Mouse (Mus musculus) kidney, postnatal 25 days (tissue): Measurements from ENCODE around the gene Fut2.
A peak's percentile ranks its signal among the peaks of the same experiment; 100 is the strongest.
"Not testable (repeated sequence)": the region's sequence is repeated elsewhere in the genome, so short reads cannot be mapped to it uniquely, and the experiment has no call there.

ENCODE experiments used
- DNase-seq, 2 experiments: peaks; one replicate each; pipeline ENCODE4 v3.0.0; 2021; ENCODE audit warnings: mixed read lengths in 2 of 2

Gene Fut2

GRCm38 (mm10) chr7:45677627-45678295 lies 11.6 kb upstream of the Fut2 start:
- DNase-seq: no peak

DNA sequence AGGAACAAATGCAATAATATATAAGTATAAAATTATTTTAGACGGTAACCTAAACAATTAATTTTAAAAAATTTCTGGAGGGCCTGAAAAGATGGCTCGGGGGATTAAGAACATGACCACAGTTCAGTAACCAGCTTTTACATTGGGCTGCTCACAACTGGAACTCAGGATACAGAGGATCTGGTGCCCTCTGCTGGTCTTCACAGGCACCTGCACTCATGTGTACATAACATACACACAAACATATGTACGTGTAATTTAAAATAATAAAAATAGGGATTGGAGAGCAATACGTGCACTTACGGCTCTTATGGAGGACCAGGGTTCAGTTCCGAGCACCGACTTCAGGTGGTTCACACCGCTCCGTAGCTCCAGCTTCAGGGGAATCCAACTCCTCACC lies 2.7 kb upstream of the Fut2 start:
- DNase-seq: no peak

DNA sequence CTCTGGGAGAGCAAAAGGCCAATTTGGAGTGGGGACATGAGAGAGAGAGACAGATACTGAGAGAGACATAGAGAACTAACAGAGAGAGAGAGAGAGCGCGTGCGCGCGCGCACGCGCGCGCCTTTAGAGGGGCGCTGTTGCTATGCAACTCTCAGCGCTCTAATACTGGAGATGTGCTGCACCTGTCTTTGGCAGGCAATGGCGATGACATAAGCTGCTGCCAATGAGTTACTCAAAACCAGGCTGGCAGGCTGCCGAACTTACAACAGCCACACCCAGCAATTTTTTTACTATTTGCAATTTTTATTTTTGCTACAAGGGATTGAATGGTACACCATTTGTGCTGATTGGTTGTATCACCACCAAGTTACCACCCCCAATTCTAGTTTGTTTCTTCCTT lies 1.6 kb upstream of the Fut2 start:
- no peak for DNase-seq

GRCm38 (mm10) chr7:45665303-45666138 lies 673 bp downstream of the Fut2 start:
- DNase-seq: no peak

GRCm38 (mm10) chr7:45661702-45662101 lies 4.5 kb downstream of the Fut2 start:
- not testable (repeated sequence) for DNase-seq

DNA sequence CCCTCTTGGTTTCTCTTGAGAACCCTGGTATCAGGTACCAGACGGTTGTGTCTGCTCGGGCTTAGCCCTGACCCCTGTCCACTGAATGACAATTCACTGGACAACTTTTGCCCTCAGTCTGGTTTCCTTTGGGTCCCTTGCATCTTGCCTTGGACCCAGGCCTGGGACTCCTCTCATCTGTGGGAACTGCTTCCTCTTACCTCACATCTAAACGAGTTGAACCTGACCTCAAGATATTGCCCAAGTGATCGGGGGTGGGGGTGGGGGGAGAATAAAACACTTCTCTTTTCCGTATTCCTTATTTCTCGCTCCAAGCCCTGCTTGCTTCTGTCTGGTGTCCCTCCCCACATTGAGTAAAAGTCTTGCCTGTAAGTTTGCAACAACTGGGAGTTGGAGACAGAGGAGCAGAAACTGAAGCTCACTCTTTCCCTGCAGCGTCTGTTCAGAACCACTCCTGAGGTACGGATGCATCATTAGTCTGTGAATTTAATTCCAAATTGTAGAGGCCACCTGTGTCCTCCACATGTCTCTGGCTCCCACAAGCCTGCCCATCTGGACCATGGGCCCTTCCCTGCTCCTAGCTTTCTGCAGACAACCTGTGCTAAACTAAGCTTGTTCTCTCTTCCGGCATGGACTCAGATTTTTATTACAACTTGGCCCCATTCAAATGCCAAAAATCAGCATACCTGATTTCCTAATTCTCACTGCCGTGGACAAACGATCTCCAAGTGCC lies 5.3 kb downstream of the Fut2 start:
- no peak for DNase-seq

- DNase-seq: no peak
Observed at GRCm38 (mm10) chr7:45654424-45655047, 11.7 kb downstream of the Fut2 start.

DNA sequence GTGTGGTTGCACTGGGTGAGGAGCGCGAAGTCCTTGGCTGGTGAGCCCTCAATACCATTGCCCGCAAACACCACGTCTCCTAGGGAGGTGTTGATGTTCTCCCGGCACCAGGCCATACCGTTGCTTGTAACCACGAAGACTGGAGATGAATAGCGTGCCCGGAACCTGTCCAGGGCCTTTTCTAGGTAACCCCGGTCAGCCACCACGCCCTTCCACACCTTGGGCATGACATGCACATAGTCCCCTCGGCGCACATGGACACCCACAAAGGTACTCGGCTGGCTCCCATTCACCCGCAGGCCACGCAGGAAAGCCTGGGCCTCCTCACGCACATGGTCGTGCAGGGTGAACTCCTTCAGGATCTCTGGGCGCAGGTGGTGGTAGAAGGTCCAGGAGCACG lies 15.7 kb downstream of the Fut2 start:
- not testable (repeated sequence) for DNase-seq

DNA sequence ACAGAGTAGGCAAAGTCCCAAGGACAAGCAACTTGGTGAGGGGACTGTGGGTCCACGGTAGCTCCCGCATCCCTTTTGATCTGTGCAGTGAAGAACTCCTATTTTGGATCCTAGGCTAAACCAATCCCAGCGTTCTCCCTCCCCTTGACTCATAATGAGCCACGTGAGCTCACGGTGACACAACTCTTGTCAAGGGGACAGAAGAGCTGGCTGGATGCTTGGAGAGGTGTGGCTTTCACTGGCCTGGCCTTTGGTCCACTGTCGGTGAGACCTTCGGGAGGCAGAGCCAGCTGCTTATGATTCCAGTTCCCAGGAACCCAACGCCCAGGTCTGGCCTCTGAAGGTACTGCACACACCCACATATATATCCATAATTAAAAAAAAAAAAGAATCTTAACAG lies 16.8 kb downstream of the Fut2 start:
- no peak for DNase-seq

- DNase-seq: no peak
Observed at GRCm38 (mm10) chr7:45646671-45647070, 19.5 kb downstream of the Fut2 start.

DNA sequence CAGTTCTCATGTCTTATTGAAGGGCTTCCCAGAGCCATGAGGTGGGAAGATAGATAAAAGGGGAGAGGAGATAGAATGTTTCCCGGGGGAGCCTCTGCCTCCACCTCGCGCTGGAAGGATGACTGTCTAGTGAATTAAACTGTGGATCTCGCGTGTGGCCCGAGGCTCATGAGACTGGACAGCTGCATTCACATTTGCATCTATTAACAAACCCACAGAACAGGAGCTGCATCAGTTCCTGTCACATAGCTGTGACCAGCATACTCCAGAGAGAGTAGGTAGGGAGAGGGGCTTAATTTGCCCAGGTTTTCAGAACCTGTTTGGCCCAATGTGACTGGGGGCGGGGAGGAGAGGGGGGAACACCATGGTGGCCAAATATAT lies 20.6 kb downstream of the Fut2 start:
- no peak for DNase-seq

DNA sequence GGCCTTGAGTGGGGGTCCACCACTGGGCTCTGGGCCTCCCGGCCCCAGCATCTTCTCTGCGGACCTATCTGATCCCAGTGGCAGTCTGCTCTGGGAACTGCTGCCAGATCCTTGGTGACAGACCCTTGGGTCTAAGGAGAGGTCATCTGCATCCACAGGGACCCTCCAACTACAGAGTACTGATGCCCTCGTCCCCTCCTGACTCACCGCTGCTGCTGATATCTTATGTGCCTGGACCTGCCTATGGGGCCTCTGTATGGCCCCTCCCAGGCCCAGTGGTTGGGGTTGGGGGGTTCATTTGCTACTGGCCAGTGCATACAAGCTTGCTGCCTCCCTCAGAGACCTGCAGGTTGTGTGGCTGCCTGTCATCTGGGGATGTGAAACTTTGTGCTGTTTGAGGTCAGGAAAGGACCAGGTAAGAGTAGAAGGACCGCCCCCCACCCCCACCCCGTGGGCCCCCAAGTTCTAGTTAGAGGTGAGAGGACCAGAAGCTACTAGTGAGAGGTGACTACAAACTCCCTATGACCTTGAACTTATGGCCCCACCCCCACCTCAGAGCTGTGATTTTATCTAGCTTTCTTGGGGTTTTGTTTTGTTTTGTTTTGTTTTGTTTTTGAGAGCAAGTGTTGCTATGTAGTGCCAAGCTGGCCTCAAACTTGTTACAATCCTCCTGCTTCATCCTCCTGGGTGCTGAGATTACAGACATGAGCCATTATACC lies 21.2 kb downstream of the Fut2 start:
- DNase-seq: no peak

DNA sequence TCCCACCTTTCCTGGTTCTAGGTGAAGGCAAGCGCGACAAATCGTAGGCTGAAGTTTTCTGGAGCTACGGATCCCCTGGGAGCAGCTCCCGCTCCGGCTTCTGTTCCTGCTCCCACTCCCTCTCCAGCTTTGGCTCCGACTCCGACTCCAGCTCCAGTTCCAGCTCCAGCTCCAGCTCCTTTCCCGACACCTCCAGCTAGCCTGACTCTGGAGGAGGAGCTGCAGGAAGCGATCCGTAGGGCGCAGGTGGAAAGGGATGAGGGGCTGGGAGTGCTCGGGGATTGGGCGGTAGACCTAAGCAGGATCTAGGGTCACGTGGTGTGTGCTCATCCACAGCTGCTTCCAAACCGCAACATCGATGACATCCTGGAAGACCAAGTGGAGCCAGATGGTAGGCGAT lies 22.0 kb downstream of the Fut2 start:
- DNase-seq: peak in 1 of 2 experiments; percentile 68

GRCm38 (mm10) chr7:45643441-45644178 lies 22.6 kb downstream of the Fut2 start:
- peak; percentile 90 to 96 for DNase-seq

DNA sequence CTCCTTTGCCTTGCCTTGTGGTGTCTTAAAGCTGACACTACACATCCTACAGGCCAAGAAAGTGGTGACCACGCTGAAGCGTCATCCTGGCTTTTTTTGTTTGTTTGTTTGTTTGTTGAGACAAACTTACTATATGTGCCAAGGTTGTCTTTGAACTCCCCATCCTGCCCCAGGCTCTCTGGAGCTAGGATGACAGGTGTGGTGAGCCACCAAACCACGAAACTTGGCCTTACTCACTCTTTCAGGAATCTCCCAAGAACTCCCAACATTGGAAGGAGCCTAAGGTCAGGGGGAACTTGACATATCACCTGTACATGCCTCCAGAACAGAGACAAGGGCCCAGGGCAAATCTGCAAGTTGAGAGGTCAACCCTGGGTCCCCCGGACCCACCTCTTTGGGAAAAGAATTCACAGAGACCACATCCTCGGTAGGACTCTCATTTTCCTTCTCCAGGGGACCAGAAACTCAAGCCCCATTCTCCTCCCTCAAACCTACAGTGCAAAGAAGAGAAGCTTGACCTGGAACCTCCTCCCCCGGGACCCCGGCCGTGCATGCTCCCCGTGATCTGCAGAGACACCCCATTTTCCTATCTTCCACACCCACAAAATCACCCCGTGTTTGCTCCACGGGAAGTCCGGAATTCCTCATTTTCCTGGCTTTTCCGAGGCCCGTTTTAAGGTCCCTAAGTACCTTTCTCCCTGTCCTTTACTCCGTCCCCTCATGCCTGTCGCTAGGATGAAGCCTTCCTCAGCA lies 23.5 kb downstream of the Fut2 start:
- no peak for DNase-seq

DNA sequence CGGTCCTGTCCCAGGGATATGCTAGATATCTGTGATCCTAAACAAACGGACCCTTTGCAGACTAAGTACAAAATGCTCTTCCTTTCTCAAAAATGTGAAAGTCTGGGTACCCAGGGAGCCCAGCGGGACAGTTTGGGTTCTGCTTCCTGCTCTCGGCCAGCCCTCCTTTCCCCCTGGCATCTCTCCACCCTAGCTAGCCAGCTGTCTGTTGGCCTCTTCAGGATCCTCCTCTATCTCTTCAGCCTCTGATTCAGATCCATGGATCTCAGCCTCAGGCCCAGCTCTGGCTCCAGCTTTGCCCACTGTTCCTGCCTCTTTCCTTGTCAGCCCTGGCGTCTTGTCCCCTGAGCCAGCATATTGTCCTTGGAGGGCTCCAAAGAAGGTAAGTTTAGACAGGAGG lies 24.1 kb downstream of the Fut2 start:
- DNase-seq: no peak

GRCm38 (mm10) chr7:45641391-45642040 lies 24.7 kb downstream of the Fut2 start:
- peak; percentile 27 to 68 for DNase-seq

GRCm38 (mm10) chr7:45640191-45640957 lies 25.8 kb downstream of the Fut2 start:
- DNase-seq: no peak

GRCm38 (mm10) chr7:45639561-45640027 lies 26.6 kb downstream of the Fut2 start, which contains the start of gene Mamstr:
TSS of gene Mamstr (plus strand) at chr7:45639977.
- DNase-seq: no peak
